Mouse (Mus musculus): ENCODE results near the gene Cd320. TPM values are rescaled to one million over a fixed set of nuclear protein-coding genes. Genes with fewer than 3 reads are reported as not detected.

Cd320 gene
- polyA plus RNA-seq, 1 experiment from 2014 or later: 73.9 TPM

Small RNA genes lying within 50 kb of the gene (microRNA-seq; reads per million reads assigned to microRNA genes)
- gene Gm27740: not detected

Other genes with a start within 250 kb of the Cd320 start
- 40.1 and 40.7 TPM in 2 replicates for gene Zfp414, start 214.0 kb upstream of the Cd320 start, polyA plus RNA-seq (2016; fragmentation: Nextera tagmentation; extraction: Ambion mirVana)
- gene Pram1, start 205.0 kb upstream of the Cd320 start, polyA plus RNA-seq (2016; fragmentation: Nextera tagmentation; extraction: Ambion mirVana): 0.55 and 0.56 TPM in 2 replicates
- gene Hnrnpm, start 156.2 kb upstream of the Cd320 start, polyA plus RNA-seq (2016; fragmentation: Nextera tagmentation; extraction: Ambion mirVana): 477 and 517 TPM in 2 replicates
- gene March2, start 124.4 kb upstream of the Cd320 start, polyA plus RNA-seq (2016; fragmentation: Nextera tagmentation; extraction: Ambion mirVana): 39.1 and 39.4 TPM in 2 replicates
- gene Rab11b, start 82.6 kb upstream of the Cd320 start, polyA plus RNA-seq (2016; fragmentation: Nextera tagmentation; extraction: Ambion mirVana): 335 and 351 TPM in 2 replicates
- gene Angptl4, start 61.3 kb upstream of the Cd320 start, polyA plus RNA-seq (2016; fragmentation: Nextera tagmentation; extraction: Ambion mirVana): 43.2 and 43.7 TPM in 2 replicates
- gene Kank3, start 32.6 kb upstream of the Cd320 start, polyA plus RNA-seq (2016; fragmentation: Nextera tagmentation; extraction: Ambion mirVana): 28.1 and 28.7 TPM in 2 replicates
- 1,001 and 1,020 TPM in 2 replicates for gene Rps28, start 18.5 kb upstream of the Cd320 start, polyA plus RNA-seq (2016; fragmentation: Nextera tagmentation; extraction: Ambion mirVana)
- gene Ndufa7, start 18.5 kb upstream of the Cd320 start, polyA plus RNA-seq (2016; fragmentation: Nextera tagmentation; extraction: Ambion mirVana): 458 and 462 TPM in 2 replicates
- not detected in 2 replicates for gene Gm7029, start 30.7 kb downstream of the Cd320 start, polyA plus RNA-seq (2016; fragmentation: Nextera tagmentation; extraction: Ambion mirVana)
- 6.6 and 7.6 TPM in 2 replicates for gene Kifc1, start 47.6 kb downstream of the Cd320 start, polyA plus RNA-seq (2016; fragmentation: Nextera tagmentation; extraction: Ambion mirVana)
- gene Platr17, start 62.0 kb downstream of the Cd320 start, polyA plus RNA-seq (2016; fragmentation: Nextera tagmentation; extraction: Ambion mirVana): 0.46 and 1.1 TPM in 2 replicates
- gene Daxx, start 66.3 kb downstream of the Cd320 start, polyA plus RNA-seq (2016; fragmentation: Nextera tagmentation; extraction: Ambion mirVana): 66.2 and 79.3 TPM in 2 replicates
- 21.5 and 23.5 TPM in 2 replicates for gene Tapbp, start 72.8 kb downstream of the Cd320 start, polyA plus RNA-seq (2016; fragmentation: Nextera tagmentation; extraction: Ambion mirVana)
- 21.8 and 22.4 TPM in 2 replicates for gene Zbtb22, start 72.8 kb downstream of the Cd320 start, polyA plus RNA-seq (2016; fragmentation: Nextera tagmentation; extraction: Ambion mirVana)
- gene Rgl2, start 86.5 kb downstream of the Cd320 start, polyA plus RNA-seq (2016; fragmentation: Nextera tagmentation; extraction: Ambion mirVana): 61.3 and 64.2 TPM in 2 replicates
- gene Pfdn6, start 97.3 kb downstream of the Cd320 start, polyA plus RNA-seq (2016; fragmentation: Nextera tagmentation; extraction: Ambion mirVana): 180 and 186 TPM in 2 replicates
- gene Wdr46, start 97.6 kb downstream of the Cd320 start, polyA plus RNA-seq (2016; fragmentation: Nextera tagmentation; extraction: Ambion mirVana): 45.5 and 45.8 TPM in 2 replicates
- gene B3galt4, start 108.4 kb downstream of the Cd320 start, polyA plus RNA-seq (2016; fragmentation: Nextera tagmentation; extraction: Ambion mirVana): 5.0 and 6.8 TPM in 2 replicates
- gene Vps52, start 112.7 kb downstream of the Cd320 start, polyA plus RNA-seq (2016; fragmentation: Nextera tagmentation; extraction: Ambion mirVana): 53.3 and 55.0 TPM in 2 replicates
- gene Rps18, start 112.9 kb downstream of the Cd320 start, polyA plus RNA-seq (2016; fragmentation: Nextera tagmentation; extraction: Ambion mirVana): 1,388 and 1,510 TPM in 2 replicates
- gene H2-K1, start 157.3 kb downstream of the Cd320 start, polyA plus RNA-seq (2016; fragmentation: Nextera tagmentation; extraction: Ambion mirVana): 4.5 and 5.0 TPM in 2 replicates
- gene Ring1, start 181.6 kb downstream of the Cd320 start, polyA plus RNA-seq (2016; fragmentation: Nextera tagmentation; extraction: Ambion mirVana): 21.6 and 25.3 TPM in 2 replicates
- 54.4 and 56.8 TPM in 2 replicates for gene H2-Ke6, start 185.0 kb downstream of the Cd320 start, polyA plus RNA-seq (2016; fragmentation: Nextera tagmentation; extraction: Ambion mirVana)
- gene Slc39a7, start 188.6 kb downstream of the Cd320 start, polyA plus RNA-seq (2016; fragmentation: Nextera tagmentation; extraction: Ambion mirVana): 179 and 191 TPM in 2 replicates
- gene Rxrb, start 188.7 kb downstream of the Cd320 start, polyA plus RNA-seq (2016; fragmentation: Nextera tagmentation; extraction: Ambion mirVana): 64.3 and 64.4 TPM in 2 replicates
- gene Col11a2, start 196.3 kb downstream of the Cd320 start, polyA plus RNA-seq (2016; fragmentation: Nextera tagmentation; extraction: Ambion mirVana): 17.5 and 31.9 TPM in 2 replicates
- 0.71 and 0.86 TPM in 2 replicates for gene H2-Oa, start 249.2 kb downstream of the Cd320 start, polyA plus RNA-seq (2016; fragmentation: Nextera tagmentation; extraction: Ambion mirVana)